Mouse (Mus musculus) gastrocnemius, adult 8-10 months (tissue): ENCODE measurements around the gene Nphp1. TPM values are rescaled to one million over a fixed set of nuclear protein-coding genes. Genes with fewer than 3 reads are reported as not detected.
A peak's percentile ranks its signal among the peaks of the same experiment; 100 is the strongest.

Source experiments
- DNase-seq, 2 experiments: peaks; one replicate each; pipeline ENCODE4 v3.0.0; 2022; ENCODE audit warnings: low spot score in 2 of 2
- total RNA-seq, 4 experiments: library from RNA; stranded (reverse); gene quantifications; 2 replicates each; pipeline ENCODE4 v1.2.4; 2022

The Nphp1 gene
- total RNA-seq, 4 experiments from 2014 or later, result 21.5 to 28.3 (median 24.5) TPM

- no peak for DNase-seq
These were observed 39.3 kb downstream of the Nphp1 start for GRCm38 (mm10) chr2:127749376-127749775.

GRCm38 (mm10) chr2:127748316-127748715, 40.4 kb downstream of the Nphp1 start:
- DNase-seq, result no peak

GRCm38 (mm10) chr2:127742637-127743036, 46.1 kb downstream of the Nphp1 start:
- no peak for DNase-seq

- DNase-seq, result no peak
These were observed 47.8 kb downstream of the Nphp1 start for GRCm38 (mm10) chr2:127740756-127741519.

GRCm38 (mm10) chr2:127737885-127738284, 50.8 kb downstream of the Nphp1 start:
- DNase-seq, result no peak

GRCm38 (mm10) chr2:127736631-127737209, 52.0 kb downstream of the Nphp1 start:
- no peak for DNase-seq

- DNase-seq, result no peak
These were observed 53.1 kb downstream of the Nphp1 start for GRCm38 (mm10) chr2:127735512-127736145.

- no peak for DNase-seq
These were observed 53.8 kb downstream of the Nphp1 start for GRCm38 (mm10) chr2:127734889-127735288.

- no peak for DNase-seq
These were observed 58.2 kb downstream of the Nphp1 start for GRCm38 (mm10) chr2:127730301-127730997.

- no peak for DNase-seq
These were observed 59.0 kb downstream of the Nphp1 start, which contains the start of gene Mall for GRCm38 (mm10) chr2:127729671-127730070. Gene Mall, minus strand, starts transcription at chr2:127729932.

GRCm38 (mm10) chr2:127728661-127729450, 59.8 kb downstream of the Nphp1 start:
- no peak for DNase-seq

GRCm38 (mm10) chr2:127728146-127728545, 60.6 kb downstream of the Nphp1 start:
- DNase-seq, result no peak

GRCm38 (mm10) chr2:127723193-127723592, 65.5 kb downstream of the Nphp1 start:
- DNase-seq, result no peak

- DNase-seq, result peak in 1 of 2 experiments; percentile 31
These were observed 66.4 kb downstream of the Nphp1 start for GRCm38 (mm10) chr2:127722176-127722892.

- no peak for DNase-seq
These were observed 69.7 kb downstream of the Nphp1 start for GRCm38 (mm10) chr2:127718839-127719468.

GRCm38 (mm10) chr2:127714726-127715125, 74.0 kb downstream of the Nphp1 start:
- no peak for DNase-seq

- no peak for DNase-seq
These were observed 79.9 kb downstream of the Nphp1 start for GRCm38 (mm10) chr2:127708792-127709191.

GRCm38 (mm10) chr2:127708060-127708459, 80.6 kb downstream of the Nphp1 start:
- DNase-seq, result no peak

GRCm38 (mm10) chr2:127705267-127705666, 83.4 kb downstream of the Nphp1 start:
- no peak for DNase-seq
